Mouse (Mus musculus) hindbrain, embryonic 14.5 days (tissue): ENCODE measurements around the gene Reg1. TPM values are rescaled to one million over a fixed set of nuclear protein-coding genes. Genes with fewer than 3 reads are reported as not detected.

Experiments used
- ATAC-seq: fragments of 200-750 bp; cut with Nextera tagmentation; 2 replicates; pipeline ENCODE4 v1.8.0; 2017; ENCODE audit warnings: moderate number of reproducible peaks, mild to moderate bottlenecking, moderate TSS enrichment, moderate library complexity; ENCODE audit not compliant: low FRiP score
- DNase-seq: peaks from one replicate; pipeline ENCODE4 v3.0.0-alpha.2; 2015; ENCODE audit warnings: low spot score
- H3K27ac ChIP-seq: fragments of 300-500 bp; sonication (generic); 2 replicates; pipeline ENCODE4 v1.5.1; 2014; ENCODE audit warnings: mild to moderate bottlenecking, moderate library complexity
- H3K27me3 ChIP-seq: fragments of 300-500 bp; sonication (generic); 2 replicates; pipeline ENCODE4 v1.6.1; 2014; ENCODE audit warnings: mild to moderate bottlenecking, low read length, mixed read lengths; ENCODE audit not compliant: control insufficient read depth, insufficient read depth
- H3K36me3 ChIP-seq: fragments of 300-500 bp; sonication (generic); replicated peaks from 2 replicates; pipeline ENCODE4 v1.6.1; 2014; ENCODE audit not compliant: control insufficient read depth, insufficient read depth
- H3K4me1 ChIP-seq: fragments of 300-500 bp; sonication (generic); replicated peaks from 2 replicates; pipeline ENCODE4 v1.6.1; 2014; ENCODE audit warnings: antibody characterized with exemption, low read length, mixed read lengths; ENCODE audit not compliant: control insufficient read depth, insufficient read depth
- H3K4me2 ChIP-seq: fragments of 300-500 bp; sonication (generic); replicated peaks from 2 replicates; pipeline ENCODE4 v1.6.1; 2014; ENCODE audit warnings: mild to moderate bottlenecking, moderate library complexity
- H3K4me3 ChIP-seq: fragments of 300-500 bp; sonication (generic); replicated peaks from 2 replicates; pipeline ENCODE4 v1.5.1; 2014; ENCODE audit warnings: mild to moderate bottlenecking, low read length
- H3K9ac ChIP-seq: fragments of 300-500 bp; sonication (generic); 2 replicates; pipeline ENCODE4 v1.6.1; 2014
- H3K9me3 ChIP-seq: fragments of 300-500 bp; sonication (generic); 2 replicates; pipeline ENCODE4 v1.6.1; 2016; ENCODE audit warnings: low read length; ENCODE audit not compliant: control insufficient read depth
- WGBS: fragments of 180-500 bp; shearing (Covaris S2); extraction: QIAGEN DNeasy Blood & Tissue Kit; methylation state at CpG from one replicate; pipeline ENCODE4 v1.1.7; 2014; 5-methylcytosine and 5-hydroxymethylcytosine counted together
- polyA plus RNA-seq: library from polyadenylated mRNA; unstranded; fragments of >200 nt; fragmentation: Nextera tagmentation; extraction: Ambion mirVana; gene quantifications from 2 replicates; pipeline ENCODE4 v1.2.1, GENCODE M21; 2014

Gene Reg1
- polyA plus RNA-seq, 1 experiment from 2014 or later = not detected

- Histone ChIP-seq H3K36me3 (no peaks in the 10 kb centered on the region), H3K27me3 (no peaks in the 10 kb centered on the region), H3K4me3 (no peak overlapping the region), H3K9me3 (no peaks in the 10 kb centered on the region), H3K4me2 (no peak overlapping the region), H3K9ac (no peak overlapping the region), H3K4me1 (no peaks in the 10 kb centered on the region), H3K27ac (no peak overlapping the region)
- ATAC-seq (no peak), DNase-seq (no peak)
- 74% methylated on average over 2 of the region's 2 CpGs for WGBS
Observed at GRCm38 (mm10) chr6:78462360-78462759, 39.8 kb downstream of the Reg1 start.

- no peak overlapping the region for H3K27ac ChIP-seq
- H3K9me3 ChIP-seq = no peaks in the 10 kb centered on the region
- H3K4me2 ChIP-seq = no peak overlapping the region
- H3K36me3 ChIP-seq = no peaks in the 10 kb centered on the region
- no peaks in the 10 kb centered on the region for H3K4me1 ChIP-seq
- no peaks in the 10 kb centered on the region for H3K27me3 ChIP-seq
- no peak overlapping the region for H3K4me3 ChIP-seq
- DNase-seq (no peak), ATAC-seq (no peak)
- H3K9ac ChIP-seq = no peak overlapping the region
- 78% methylated on average over 2 of the region's 2 CpGs for WGBS
Observed at GRCm38 (mm10) chr6:78463266-78463665, 40.8 kb downstream of the Reg1 start.

GRCm38 (mm10) chr6:78468772-78469171 is 46.3 kb downstream of the Reg1 start, which contains the start of gene Reg3g:
Gene Reg3g (minus strand): TSS chr6:78468872.
- no peaks in the 10 kb centered on the region for H3K27me3 ChIP-seq
- no peaks in the 10 kb centered on the region for H3K4me1 ChIP-seq
- 95% methylated on average over 2 of the region's 2 CpGs for WGBS
- ATAC-seq (no peak), DNase-seq (no peak)
- H3K9me3 ChIP-seq = no peaks in the 10 kb centered on the region
- no peak within 1 kb of the TSS for H3K4me2 ChIP-seq
- H3K27ac ChIP-seq = no peak within 1 kb of the TSS
- no peaks in the 10 kb centered on the region for H3K36me3 ChIP-seq
- H3K4me3 ChIP-seq = no peak within 1 kb of the TSS
- no peak within 1 kb of the TSS for H3K9ac ChIP-seq

- ATAC-seq (no peak), DNase-seq (no peak)
- H3K27me3 ChIP-seq = no peaks in the 10 kb centered on the region
Observed at GRCm38 (mm10) chr6:78469287-78469686, 46.8 kb downstream of the Reg1 start.

More at GRCm38 (mm10) chr6:78469287-78469686, 46.8 kb downstream of the Reg1 start:
- H3K9ac ChIP-seq = no peak overlapping the region
- no peaks in the 10 kb centered on the region for H3K9me3 ChIP-seq
- H3K4me2 ChIP-seq = no peak overlapping the region
- H3K4me1 ChIP-seq = no peaks in the 10 kb centered on the region
- 87% methylated on average over 3 of the region's 3 CpGs for WGBS
- H3K27ac ChIP-seq = no peak overlapping the region
- no peak overlapping the region for H3K4me3 ChIP-seq
- no peaks in the 10 kb centered on the region for H3K36me3 ChIP-seq

Other genes starting within 250 kb of the Reg1 start
- 3.3 and 4.5 TPM in 2 replicates for gene Reg3b, start 52.1 kb upstream of the Reg1 start, polyA plus RNA-seq
- gene Reg3d, start 43.8 kb upstream of the Reg1 start, polyA plus RNA-seq = not detected in 2 replicates
- not detected in 2 replicates for gene Reg3a, start 42.0 kb upstream of the Reg1 start, polyA plus RNA-seq
- gene Reg2, start 27.1 kb upstream of the Reg1 start, polyA plus RNA-seq = not detected in 2 replicates
- gene Reg3g, start 46.2 kb downstream of the Reg1 start, polyA plus RNA-seq = not detected in 2 replicates